Mouse (Mus musculus): ENCODE measurements at regions not wholly inside any gene's neighbourhood (a gene's known extent, or its start where the extent isn't known, plus 50 kb on each side); places are given as distances from the start of the nearest gene placed in this dataset.

- Histone ChIP-seq H3K36me3 (no peaks in the 10 kb centered on the region), H3K27me3 (no peaks in the 10 kb centered on the region), H3K4me3 (no peak overlapping the region), H3K9ac (no peak overlapping the region), H3K4me1 (no peaks in the 10 kb centered on the region), H3K9me3 (no peaks in the 10 kb centered on the region), H3K27ac (no peak overlapping the region), H3K4me2 (no peak overlapping the region)
- ATAC-seq (ENCODE audit: insufficient number of reproducible peaks, low FRiP score, low TSS enrichment, low read depth) = 0 out of 2 replicates have a peak, but pooled peaks have one; percentile 77
- WGBS = 8% methylated on average over 3 of the region's 3 CpGs
Observed at GRCm38 (mm10) chr16:26234113-26234512, 128.5 kb upstream of the P3h2 start.

DNA sequence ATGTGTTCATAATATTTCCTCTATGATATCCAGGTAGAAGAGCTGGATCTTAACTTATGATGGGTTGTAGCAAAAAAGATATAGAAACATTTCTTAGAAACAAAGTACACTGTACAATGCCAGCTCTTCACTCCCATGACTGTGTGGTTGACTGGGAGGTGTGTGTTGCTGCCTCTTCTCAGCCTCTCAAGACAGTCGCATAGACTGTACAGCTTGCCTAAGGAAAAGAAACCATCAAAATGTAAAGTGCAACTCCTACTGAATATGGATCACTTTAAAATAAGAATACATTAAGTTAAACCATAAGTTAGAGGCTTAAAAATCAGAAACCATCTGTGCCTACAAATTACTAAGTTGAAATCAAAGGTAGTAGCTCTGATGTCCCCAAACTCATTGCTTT is 125.5 kb upstream of the P3h2 start:
- H3K36me3 ChIP-seq = no peaks in the 10 kb centered on the region
- no peak overlapping the region for H3K9ac ChIP-seq
- no peak overlapping the region for H3K27ac ChIP-seq
- H3K27me3 ChIP-seq = no peaks in the 10 kb centered on the region
- WGBS = 84% methylated on average over 1 of the region's 1 CpGs
- H3K9me3 ChIP-seq = no peaks in the 10 kb centered on the region
- ATAC-seq (ENCODE audit: insufficient number of reproducible peaks, low FRiP score, low TSS enrichment, low read depth) = no peak
- H3K4me3 ChIP-seq = no peak overlapping the region
- H3K4me2 ChIP-seq = no peak overlapping the region
- no peaks in the 10 kb centered on the region for H3K4me1 ChIP-seq

DNA sequence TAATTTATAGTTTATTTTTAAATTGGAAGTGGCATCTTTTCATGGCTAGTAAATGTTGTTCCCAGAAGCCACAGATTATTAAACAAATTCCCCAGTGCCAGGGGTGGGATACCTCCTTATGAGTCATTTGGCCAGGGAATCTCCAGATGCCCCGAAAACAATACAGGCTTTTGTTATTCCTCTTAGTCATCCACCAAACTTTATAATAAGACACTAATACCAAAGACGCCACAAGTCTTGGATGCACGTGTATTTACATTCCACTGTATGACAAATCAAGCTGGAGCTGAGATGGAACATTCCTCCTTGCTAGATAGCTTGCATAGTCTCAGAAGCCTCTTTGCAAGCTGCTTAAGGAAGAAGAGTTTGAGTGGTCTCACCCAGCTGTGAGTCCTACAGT is 105.8 kb upstream of the P3h2 start:
- no peaks in the 10 kb centered on the region for H3K9me3 ChIP-seq
- 73% methylated on average over 3 of the region's 3 CpGs for WGBS
- H3K4me1 ChIP-seq = no peaks in the 10 kb centered on the region
- no peak for ATAC-seq (ENCODE audit: insufficient number of reproducible peaks, low FRiP score, low TSS enrichment, low read depth)
- H3K4me3 ChIP-seq = no peak overlapping the region
- H3K27me3 ChIP-seq = no peaks in the 10 kb centered on the region
- H3K27ac ChIP-seq = no peak overlapping the region
- no peaks in the 10 kb centered on the region for H3K36me3 ChIP-seq
- no peak overlapping the region for H3K9ac ChIP-seq
- no peak overlapping the region for H3K4me2 ChIP-seq

- H3K4me1 ChIP-seq = 0 out of 2 replicates have a peak, but pooled peaks cover 3% of the 10 kb centered on the region
- no peaks in the 10 kb centered on the region for H3K9me3 ChIP-seq
- ATAC-seq (ENCODE audit: insufficient number of reproducible peaks, low FRiP score, low TSS enrichment, low read depth) = no peak
- H3K27ac ChIP-seq = no peak overlapping the region
- no peaks in the 10 kb centered on the region for H3K27me3 ChIP-seq
- no peaks in the 10 kb centered on the region for H3K36me3 ChIP-seq
- no peak overlapping the region for H3K4me2 ChIP-seq
- WGBS = 12% methylated on average over 4 of the region's 4 CpGs
- H3K9ac ChIP-seq = no peak overlapping the region
- H3K4me3 ChIP-seq = no peak overlapping the region
Observed at GRCm38 (mm10) chr16:26199125-26199524, 93.5 kb upstream of the P3h2 start.

- H3K9me3 ChIP-seq = no peaks in the 10 kb centered on the region
- H3K36me3 ChIP-seq = no peaks in the 10 kb centered on the region
- no peaks in the 10 kb centered on the region for H3K27me3 ChIP-seq
- no peak for ATAC-seq (ENCODE audit: insufficient number of reproducible peaks, low FRiP score, low TSS enrichment, low read depth)
- no peak overlapping the region for H3K4me3 ChIP-seq
- no peak overlapping the region for H3K9ac ChIP-seq
- H3K4me1 ChIP-seq = 0 out of 2 replicates have a peak, but pooled peaks cover 3% of the 10 kb centered on the region
- H3K27ac ChIP-seq = no peak overlapping the region
- H3K4me2 ChIP-seq = no peak overlapping the region
Observed at GRCm38 (mm10) chr16:26196345-26196744, 90.8 kb upstream of the P3h2 start.

DNA sequence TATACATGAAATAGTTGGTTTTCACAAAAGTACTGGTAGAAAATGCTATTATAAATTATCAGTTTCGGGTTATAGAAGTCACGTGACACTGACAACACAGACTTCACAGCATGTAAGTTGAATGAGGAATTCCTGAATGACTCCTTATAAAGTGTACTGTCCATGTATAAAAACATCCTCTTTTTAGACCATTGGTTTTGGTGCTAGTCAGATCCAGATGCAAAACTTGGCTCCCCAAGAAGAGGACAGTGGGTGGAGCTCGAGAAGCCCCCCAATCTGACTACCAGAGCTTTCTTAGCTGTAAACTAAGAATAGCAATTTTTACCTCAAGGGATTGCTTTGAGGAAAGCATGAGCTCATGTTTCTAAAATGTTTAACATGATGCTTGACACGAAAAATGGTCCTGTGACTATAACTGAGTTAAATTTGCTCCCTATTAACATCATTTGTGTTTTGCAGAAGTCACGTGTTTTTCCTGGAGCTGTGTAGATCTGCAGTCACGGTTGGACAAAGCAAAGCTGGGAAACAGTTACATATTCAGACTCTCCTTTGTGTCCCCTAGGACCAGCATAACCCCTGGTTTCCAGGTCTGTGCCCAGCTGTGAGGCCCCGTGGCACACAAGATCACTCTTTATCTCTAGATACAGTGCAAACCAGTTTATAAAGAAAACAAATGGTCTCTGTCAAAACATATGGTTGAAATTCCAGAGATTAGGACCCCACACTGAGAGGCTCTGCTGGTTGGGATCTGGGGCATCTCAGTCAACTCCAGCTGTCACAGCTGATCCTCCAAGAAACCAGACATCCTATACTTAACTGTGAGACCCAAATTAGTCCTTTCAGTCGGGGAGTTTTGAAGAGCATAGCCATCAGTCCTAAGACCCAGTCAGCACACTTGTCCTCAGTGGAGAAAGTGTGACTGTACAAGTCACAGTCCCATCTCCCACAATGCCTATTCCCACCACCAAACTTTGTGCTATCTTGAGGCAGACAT is 80.0 kb upstream of the P3h2 start:
- H3K4me1 ChIP-seq = peaks cover 19% of the 10 kb centered on the region
- H3K27me3 ChIP-seq = no peaks in the 10 kb centered on the region
- no peak overlapping the region for H3K9ac ChIP-seq
- no peaks in the 10 kb centered on the region for H3K36me3 ChIP-seq
- 31% methylated on average over 8 of the region's 8 CpGs for WGBS
- H3K4me2 ChIP-seq = no peak overlapping the region
- no peak overlapping the region for H3K4me3 ChIP-seq
- peak overlapping the region; percentile 73 for H3K27ac ChIP-seq
- ATAC-seq (ENCODE audit: insufficient number of reproducible peaks, low FRiP score, low TSS enrichment, low read depth) = peak; percentile 56; the same call in 1 of the 2 replicates
- H3K9me3 ChIP-seq = no peaks in the 10 kb centered on the region

GRCm38 (mm10) chr16:26184647-26185262 is 79.2 kb upstream of the P3h2 start:
- Histone ChIP-seq H3K36me3 (no peaks in the 10 kb centered on the region), H3K4me2 (no peak overlapping the region), H3K4me3 (no peak overlapping the region), H3K4me1 (peaks cover 19% of the 10 kb centered on the region), H3K27ac (peak overlapping the region; percentile 76), H3K9me3 (no peaks in the 10 kb centered on the region), H3K9ac (no peak overlapping the region), H3K27me3 (no peaks in the 10 kb centered on the region)
- ATAC-seq (ENCODE audit: insufficient number of reproducible peaks, low FRiP score, low TSS enrichment, low read depth) = peak; percentile 82; the same call in 1 of the 2 replicates
- 23% methylated on average over 6 of the region's 6 CpGs for WGBS

- H3K4me1 ChIP-seq = peaks cover 19% of the 10 kb centered on the region
- ATAC-seq (ENCODE audit: insufficient number of reproducible peaks, low FRiP score, low TSS enrichment, low read depth) = no peak
- no peak overlapping the region for H3K4me2 ChIP-seq
- no peak overlapping the region for H3K27ac ChIP-seq
- H3K9ac ChIP-seq = no peak overlapping the region
- H3K36me3 ChIP-seq = no peaks in the 10 kb centered on the region
- no peaks in the 10 kb centered on the region for H3K9me3 ChIP-seq
- H3K4me3 ChIP-seq = no peak overlapping the region
- H3K27me3 ChIP-seq = no peaks in the 10 kb centered on the region
Observed at GRCm38 (mm10) chr16:26183530-26183929, 77.9 kb upstream of the P3h2 start.

GRCm38 (mm10) chr16:26181716-26182115 is 76.1 kb upstream of the P3h2 start:
- no peak overlapping the region for H3K4me2 ChIP-seq
- no peaks in the 10 kb centered on the region for H3K36me3 ChIP-seq
- 78% methylated on average over 3 of the region's 3 CpGs for WGBS
- H3K27ac ChIP-seq = no peak overlapping the region
- H3K4me1 ChIP-seq = peaks cover 19% of the 10 kb centered on the region
- no peak overlapping the region for H3K9ac ChIP-seq
- ATAC-seq (ENCODE audit: insufficient number of reproducible peaks, low FRiP score, low TSS enrichment, low read depth) = no peak
- no peaks in the 10 kb centered on the region for H3K9me3 ChIP-seq
- H3K27me3 ChIP-seq = no peaks in the 10 kb centered on the region
- H3K4me3 ChIP-seq = no peak overlapping the region

DNA sequence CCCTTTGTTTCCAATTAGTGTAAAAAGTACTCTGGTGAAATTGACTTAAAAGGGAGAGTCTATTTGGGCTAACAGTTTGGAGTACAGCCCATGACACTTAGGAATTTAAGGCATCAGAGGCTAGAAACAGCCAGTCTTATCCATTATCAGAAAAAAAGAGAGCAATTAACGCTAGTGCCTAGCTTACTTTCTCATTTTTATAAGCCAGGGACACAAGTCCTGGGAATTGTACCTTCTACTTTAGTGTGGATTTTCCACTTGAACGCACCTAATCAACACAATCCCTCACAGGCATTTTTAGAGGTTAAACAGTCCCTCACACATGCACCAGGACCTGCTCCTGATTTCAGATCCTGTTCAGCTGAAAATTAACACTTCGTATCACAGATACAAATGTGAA is 65.9 kb upstream of the P3h2 start:
- Histone ChIP-seq H3K4me1 (no peaks in the 10 kb centered on the region; the same call in 1 of the 2 replicates), H3K4me2 (no peak overlapping the region), H3K4me3 (no peak overlapping the region), H3K27ac (no peak overlapping the region), H3K9me3 (no peaks in the 10 kb centered on the region), H3K27me3 (no peaks in the 10 kb centered on the region), H3K36me3 (no peaks in the 10 kb centered on the region), H3K9ac (no peak overlapping the region)
- no peak for ATAC-seq (ENCODE audit: insufficient number of reproducible peaks, low FRiP score, low TSS enrichment, low read depth)
- WGBS = 39% methylated on average over 3 of the region's 3 CpGs

GRCm38 (mm10) chr16:26169382-26169781 is 63.8 kb upstream of the P3h2 start:
- 87% methylated on average over 1 of the region's 1 CpGs for WGBS
- ATAC-seq (ENCODE audit: insufficient number of reproducible peaks, low FRiP score, low TSS enrichment, low read depth) = no peak

DNA sequence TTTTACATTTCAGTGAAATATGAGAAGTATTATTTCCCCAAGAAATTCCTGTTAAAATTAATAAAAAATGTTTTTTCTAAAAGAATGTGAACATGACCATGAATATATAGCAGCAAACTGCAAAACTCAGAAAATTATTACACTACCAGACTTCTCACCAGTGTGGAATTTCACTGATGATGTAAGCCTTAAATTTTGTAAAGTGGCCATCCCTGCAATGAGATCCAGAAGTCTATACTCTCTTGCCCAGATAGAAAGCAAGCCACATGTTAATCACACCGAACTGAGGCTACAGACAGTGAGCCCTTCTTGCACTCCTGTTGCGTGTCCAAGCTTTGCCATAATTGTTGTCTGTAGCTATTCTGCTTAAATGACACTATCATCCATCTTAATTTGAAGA is 62.6 kb upstream of the P3h2 start:
- H3K27ac ChIP-seq = no peak overlapping the region
- H3K36me3 ChIP-seq = no peaks in the 10 kb centered on the region
- no peaks in the 10 kb centered on the region; the same call in 1 of the 2 replicates for H3K4me1 ChIP-seq
- no peaks in the 10 kb centered on the region for H3K27me3 ChIP-seq
- no peak for ATAC-seq (ENCODE audit: insufficient number of reproducible peaks, low FRiP score, low TSS enrichment, low read depth)
- H3K9ac ChIP-seq = no peak overlapping the region
- no peaks in the 10 kb centered on the region for H3K9me3 ChIP-seq
- no peak overlapping the region for H3K4me3 ChIP-seq
- H3K4me2 ChIP-seq = no peak overlapping the region
- 83% methylated on average over 2 of the region's 2 CpGs for WGBS

More at GRCm38 (mm10) chr16:26169382-26169781, 63.8 kb upstream of the P3h2 start:
- H3K9ac ChIP-seq = no peak overlapping the region
- H3K4me2 ChIP-seq = no peak overlapping the region
- no peaks in the 10 kb centered on the region for H3K9me3 ChIP-seq
- no peak overlapping the region for H3K4me3 ChIP-seq
- no peak overlapping the region for H3K27ac ChIP-seq
- no peaks in the 10 kb centered on the region; the same call in 1 of the 2 replicates for H3K4me1 ChIP-seq
- H3K27me3 ChIP-seq = no peaks in the 10 kb centered on the region
- no peaks in the 10 kb centered on the region for H3K36me3 ChIP-seq
